In genomic region chr1:34432776-34433481, GRCm38 (mm10) we compare ENCODE assay signal across 9 mouse cellular contexts. TPM values are rescaled to one million over a fixed set of nuclear protein-coding genes. Genes with fewer than 3 reads are reported as not detected.
DNase-seq lines count a peak whose midpoint lies in the region; ATAC-seq lines count a peak whose summit lies in the region.
"Had no signal": no experiment of that assay in that cellular context is flagged by ENCODE, and none has a peak within 500 bp of the region (broad histone marks: within the 10 kb centered on the region; RNA-seq: fewer than 3 reads in every experiment).

No protein-coding gene starts in this region.

- peak overlapping the region; percentile 67 for H3K4me2 ChIP-seq in embryonic facial prominence, embryonic 13.5 days
- peak overlapping the region; percentile 70 for H3K4me2 ChIP-seq in stomach, embryonic 14.5 days (replicated peaks; ENCODE audit: low read depth, low read length)

- 6% methylated on average over 35 of the region's 35 CpGs for WGBS in embryonic facial prominence, embryonic 13.5 days
- WGBS in stomach, embryonic 14.5 days: 11% methylated on average over 35 of the region's 35 CpGs

- H3K27me3 ChIP-seq in embryonic facial prominence, embryonic 13.5 days: no peaks in the 10 kb centered on the region
- H3K27me3 ChIP-seq in stomach, embryonic 14.5 days (ENCODE audit: control insufficient read depth, insufficient read depth, low read length): no peaks in the 10 kb centered on the region

- H3K36me3 ChIP-seq in embryonic facial prominence, embryonic 13.5 days: peaks cover 42% of the 10 kb centered on the region
- H3K36me3 ChIP-seq in stomach, embryonic 14.5 days (ENCODE audit: control insufficient read depth, insufficient read depth, low read length): no peaks in the 10 kb centered on the region; the same call in 1 of the 2 replicates

- intact Hi-C loops in left cerebral cortex, postnatal 4 days (cut with DNase I): no loop called here

- peak overlapping the region; percentile 78 for H3K27ac ChIP-seq in embryonic facial prominence, embryonic 13.5 days
- peak overlapping the region; percentile 74 for H3K27ac ChIP-seq in stomach, embryonic 14.5 days (ENCODE audit: low read length)

- no peak for ATAC-seq in embryonic facial prominence, embryonic 13.5 days (ENCODE audit: insufficient number of reproducible peaks, insufficient read depth, low FRiP score, low TSS enrichment, low read depth)
- ATAC-seq in stomach, embryonic 14.5 days (ENCODE audit: insufficient number of reproducible peaks, insufficient read depth, low FRiP score, low read depth): peak; percentile 29; the same call in 1 of the 2 replicates

- H3K9ac ChIP-seq in embryonic facial prominence, embryonic 13.5 days: peak overlapping the region; percentile 79
- H3K9ac ChIP-seq in stomach, embryonic 14.5 days (replicated peaks; ENCODE audit: low read depth, low read length): peak overlapping the region; percentile 30; the same call in 1 of the 2 replicates

- peak overlapping the region; percentile 64 for H3K4me3 ChIP-seq in embryonic facial prominence, embryonic 13.5 days
- peak overlapping the region; percentile 41 for H3K4me3 ChIP-seq in stomach, embryonic 14.5 days (ENCODE audit: low read depth, low read length)

- DNase-seq in cerebellum, adult 11-12 months: peak; percentile 46
- no peak for DNase-seq in cerebellum, adult 8-10 months
- DNase-seq in T-cell, adult 2 months (ENCODE audit: low spot score): peak; percentile 61
- peak; percentile 45 for DNase-seq in heart, postnatal 4 days
- peak; percentile 43 for DNase-seq in left cerebral cortex, postnatal 4 days
- DNase-seq in mesoderm, embryonic 11.5 days (ENCODE audit: low read depth, low spot score): peak; percentile 64

- H3K9me3 ChIP-seq in embryonic facial prominence, embryonic 13.5 days: peaks cover 35% of the 10 kb centered on the region
- peaks cover 26% of the 10 kb centered on the region for H3K9me3 ChIP-seq in stomach, embryonic 14.5 days (ENCODE audit: control insufficient read depth, low read depth, low read length)

- peaks cover 26% of the 10 kb centered on the region for H3K4me1 ChIP-seq in embryonic facial prominence, embryonic 13.5 days
- H3K4me1 ChIP-seq in stomach, embryonic 14.5 days (ENCODE audit: control insufficient read depth, insufficient read depth, low read length): peaks cover 7% of the 10 kb centered on the region; the same call in 1 of the 2 replicates

RNA-seq across cellular contexts. Expression of gene Ccdc115, which starts 6.5 kb away (rescaled TPM):
- polyA plus RNA-seq in embryonic facial prominence, embryonic 13.5 days (2015; fragmentation: Nextera tagmentation; extraction: Ambion mirVana): 48.0 and 49.2 TPM in 2 replicates
- 10 to 100 TPM; 16.4 to 19.9 TPM for total RNA-seq in heart, postnatal 4 days (2021)
- 10 to 100 TPM; 22.5 to 29.0 TPM for total RNA-seq in left cerebral cortex, postnatal 4 days (2021)
- polyA plus RNA-seq in stomach, embryonic 14.5 days (2014; fragmentation: Nextera tagmentation; extraction: Ambion mirVana): 50.4 TPM in 2 replicates

RNA-seq across cellular contexts. Expression of gene Imp4, which starts 6.7 kb away (rescaled TPM):
- 74.0 and 81.5 TPM in 2 replicates for polyA plus RNA-seq in embryonic facial prominence, embryonic 13.5 days (2015; fragmentation: Nextera tagmentation; extraction: Ambion mirVana)
- 10 to 100 TPM; 43.4 to 46.3 TPM for total RNA-seq in heart, postnatal 4 days (2021)
- total RNA-seq in left cerebral cortex, postnatal 4 days (2021): 10 to 100 TPM; 30.5 to 36.7 TPM
- 74.8 and 83.4 TPM in 2 replicates for polyA plus RNA-seq in stomach, embryonic 14.5 days (2014; fragmentation: Nextera tagmentation; extraction: Ambion mirVana)

RNA-seq across cellular contexts. Expression of gene Ptpn18, which starts 26.6 kb away (rescaled TPM):
- 12.6 and 17.0 TPM in 2 replicates for polyA plus RNA-seq in embryonic facial prominence, embryonic 13.5 days (2015; fragmentation: Nextera tagmentation; extraction: Ambion mirVana)
- total RNA-seq in heart, postnatal 4 days (2021): 1 to 10 TPM; 7.8 to 9.3 TPM
- 1 to 10 TPM; 3.4 to 4.0 TPM for total RNA-seq in left cerebral cortex, postnatal 4 days (2021)
- 18.7 and 19.2 TPM in 2 replicates for polyA plus RNA-seq in stomach, embryonic 14.5 days (2014; fragmentation: Nextera tagmentation; extraction: Ambion mirVana)
- polyA plus RNA-seq: C2C12 had no signal
